Mouse (Mus musculus) kidney, adult 8-10 months (tissue): Measurements from ENCODE around the gene Zfp786.
A peak's percentile ranks its signal among the peaks of the same experiment; 100 is the strongest.

Experiments used
- DNase-seq, 2 experiments: peaks; one replicate each; pipeline ENCODE4 v3.0.0; 2022

The Zfp786 gene

GRCm38 (mm10) chr6:47819626-47820325 lies 10.9 kb downstream of the Zfp786 start:
- DNase-seq, result no peak

- DNase-seq, result no peak
These were observed 11.9 kb downstream of the Zfp786 start for GRCm38 (mm10) chr6:47818721-47819120.

DNA sequence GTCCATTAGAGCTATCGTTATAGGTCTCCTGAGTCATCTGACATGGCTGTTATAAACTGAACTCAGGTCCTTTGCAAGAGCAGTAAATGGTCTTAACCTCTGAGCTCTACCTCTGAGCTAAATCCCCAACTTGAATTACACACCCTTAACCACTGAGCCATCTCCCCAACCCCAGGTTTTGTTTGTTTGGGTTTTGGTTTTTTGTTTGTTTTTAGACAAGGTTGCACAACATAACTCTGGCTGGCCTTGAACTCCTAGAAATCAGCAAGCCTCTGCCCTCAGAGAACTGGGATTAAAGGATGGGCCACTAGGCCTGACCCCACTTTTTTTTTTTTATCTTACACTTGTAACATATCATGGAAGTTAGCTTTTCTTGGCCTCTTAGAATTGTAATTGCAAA lies 14.5 kb downstream of the Zfp786 start:
- no peak for DNase-seq

GRCm38 (mm10) chr6:47813257-47813878 lies 17.3 kb downstream of the Zfp786 start, which contains the start of gene Pdia4:
Gene Pdia4, minus strand, starts transcription at chr6:47813430.
- peak; percentile 99 for DNase-seq

DNA sequence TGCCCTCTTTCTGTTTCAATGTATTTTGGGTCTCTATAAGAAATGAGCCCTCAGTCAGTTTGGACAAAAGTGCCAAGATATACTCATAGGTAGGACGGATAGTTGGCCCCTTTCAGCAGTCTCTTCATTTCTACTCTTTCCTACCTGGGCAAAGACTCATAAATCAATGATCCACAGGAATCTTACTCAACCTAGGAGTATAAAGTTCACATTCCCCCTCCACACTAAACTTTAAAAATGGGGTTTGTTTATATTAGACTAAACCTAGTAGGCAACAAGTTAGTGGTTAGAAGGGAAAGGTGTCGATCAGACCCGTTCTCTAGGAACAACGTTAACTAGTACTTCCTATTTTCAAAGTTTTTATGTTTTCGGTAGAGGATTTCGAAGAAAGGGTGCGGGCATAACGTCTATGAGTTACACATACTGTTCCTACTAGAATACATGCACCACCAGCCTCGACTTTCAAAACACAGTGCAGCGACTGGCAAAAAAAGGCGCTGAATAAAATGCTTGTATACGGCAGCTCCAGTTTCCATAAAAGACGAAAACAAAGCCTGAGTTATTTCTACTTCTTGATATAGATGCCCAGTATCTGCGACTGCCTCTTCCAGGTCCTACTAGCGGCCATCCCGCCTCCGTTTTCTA lies 18.3 kb downstream of the Zfp786 start:
- DNase-seq, result peak in 1 of 2 experiments; percentile 31

- DNase-seq, result no peak
These were observed 19.3 kb downstream of the Zfp786 start for GRCm38 (mm10) chr6:47811324-47811723.

- DNase-seq, result no peak
These were observed 20.5 kb downstream of the Zfp786 start for GRCm38 (mm10) chr6:47810181-47810580.

GRCm38 (mm10) chr6:47809053-47809452 lies 21.6 kb downstream of the Zfp786 start:
- no peak for DNase-seq

- DNase-seq, result no peak
These were observed 22.1 kb downstream of the Zfp786 start for GRCm38 (mm10) chr6:47808545-47808944.

- DNase-seq, result no peak
These were observed 23.2 kb downstream of the Zfp786 start for GRCm38 (mm10) chr6:47807419-47807818.

- no peak for DNase-seq
These were observed 25.1 kb downstream of the Zfp786 start for GRCm38 (mm10) chr6:47805520-47805919.

GRCm38 (mm10) chr6:47799079-47799478 lies 31.6 kb downstream of the Zfp786 start:
- peak in 1 of 2 experiments; percentile 49 for DNase-seq

DNA sequence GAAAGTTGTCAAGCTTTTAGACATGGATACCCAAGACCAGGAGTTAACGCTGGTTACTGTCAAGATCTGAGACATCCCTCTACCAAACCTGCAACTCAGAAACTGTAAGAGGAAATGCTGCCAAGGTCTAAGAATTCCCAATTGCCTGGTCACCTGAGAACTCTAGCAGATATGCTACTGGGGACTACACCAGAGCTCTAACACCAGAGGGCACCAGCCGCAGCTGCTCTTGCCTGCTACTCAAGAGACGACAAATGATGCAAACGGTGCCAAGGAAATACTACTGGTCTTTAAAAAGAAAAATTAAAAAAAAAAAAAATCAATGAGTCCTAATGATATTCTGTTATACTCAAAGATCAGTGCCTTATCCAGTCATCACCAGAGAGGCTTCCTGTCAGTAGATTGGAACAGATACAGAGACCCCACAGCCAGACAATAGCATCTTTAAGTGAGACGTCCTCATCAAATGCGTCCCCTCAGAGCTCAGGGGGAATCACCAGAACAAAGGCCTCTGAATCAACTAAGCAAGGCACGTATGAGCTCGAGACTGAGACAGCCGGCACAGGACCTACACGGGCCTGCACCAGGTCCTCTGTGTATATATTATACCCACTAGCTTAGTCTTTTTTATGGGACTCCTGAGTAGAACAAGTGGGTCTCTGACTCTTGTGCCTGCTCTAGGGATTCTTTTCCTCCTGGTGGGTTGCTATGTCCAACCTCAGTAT lies 36.4 kb downstream of the Zfp786 start:
- DNase-seq, result peak; percentile 40 to 55

DNA sequence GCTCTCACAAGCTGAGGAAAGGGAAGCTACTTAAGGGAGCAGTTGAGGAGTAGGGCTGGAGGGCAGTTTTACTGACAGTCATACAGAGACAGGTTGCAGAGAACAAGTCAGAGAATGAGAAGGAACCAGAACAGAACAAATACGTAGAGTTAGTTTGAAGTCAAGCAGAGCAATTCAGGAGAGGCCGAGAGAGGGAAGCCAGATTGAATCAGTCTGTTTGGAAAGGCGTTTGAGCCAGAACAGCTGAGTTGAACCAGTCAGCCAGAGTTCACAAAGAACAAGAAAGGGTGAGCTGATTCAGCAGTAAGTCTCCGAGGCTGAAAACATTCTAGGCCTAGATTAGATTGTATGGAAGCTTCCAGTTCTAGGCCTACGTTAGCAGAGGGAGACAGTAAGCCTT lies 37.4 kb downstream of the Zfp786 start:
- DNase-seq, result no peak

GRCm38 (mm10) chr6:47792533-47792932 lies 38.1 kb downstream of the Zfp786 start:
- DNase-seq, result no peak

GRCm38 (mm10) chr6:47790745-47791144 lies 39.9 kb downstream of the Zfp786 start:
- peak in 1 of 2 experiments; percentile 44 for DNase-seq

- DNase-seq, result no peak
These were observed 41.8 kb downstream of the Zfp786 start for GRCm38 (mm10) chr6:47788821-47789220.

- DNase-seq, result peak; percentile 84 to 88
These were observed 42.5 kb downstream of the Zfp786 start for GRCm38 (mm10) chr6:47787941-47788736.

- no peak for DNase-seq
These were observed 45.8 kb downstream of the Zfp786 start for GRCm38 (mm10) chr6:47784707-47785412.

DNA sequence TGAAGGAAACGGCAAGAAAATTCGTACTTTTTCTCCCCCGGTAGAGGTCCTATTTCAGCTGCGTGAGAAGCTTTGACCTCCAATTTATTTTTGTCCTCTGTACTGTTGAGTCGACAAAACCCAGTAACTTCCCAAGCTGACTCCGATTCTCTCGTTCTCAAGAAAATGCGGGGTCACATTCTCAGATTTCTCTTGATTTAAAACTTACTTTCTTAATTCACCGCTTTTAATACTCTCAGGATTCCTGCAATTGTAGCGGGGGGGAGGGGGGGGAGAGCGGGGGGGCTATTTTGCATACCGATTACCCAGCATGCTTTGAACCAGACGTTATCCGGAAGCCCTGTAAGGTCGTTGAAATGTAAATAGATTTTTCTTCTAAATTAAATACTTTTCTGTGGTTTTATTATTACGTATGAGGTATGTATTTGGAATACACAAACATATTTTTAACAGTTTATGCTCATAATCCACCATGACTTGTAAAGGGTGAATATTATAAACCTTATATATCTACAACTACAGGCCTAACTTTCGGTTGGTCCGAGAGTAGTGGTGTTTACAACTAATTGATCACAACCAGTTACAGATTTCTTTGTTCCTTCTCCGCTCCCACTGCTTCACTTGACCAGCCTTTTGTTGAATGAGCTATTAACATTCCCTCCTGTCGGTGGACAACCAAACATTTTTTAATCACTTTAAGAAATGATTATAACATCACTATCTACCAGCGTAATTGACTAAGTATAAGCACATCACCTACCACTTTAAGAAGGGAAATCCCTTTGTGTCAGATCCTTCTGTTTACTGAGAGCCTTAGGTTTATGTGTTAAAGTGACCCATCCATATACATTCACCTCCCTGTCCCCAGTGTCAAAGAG lies 49.3 kb downstream of the Zfp786 start:
- DNase-seq, result peak; percentile 39 to 75

DNA sequence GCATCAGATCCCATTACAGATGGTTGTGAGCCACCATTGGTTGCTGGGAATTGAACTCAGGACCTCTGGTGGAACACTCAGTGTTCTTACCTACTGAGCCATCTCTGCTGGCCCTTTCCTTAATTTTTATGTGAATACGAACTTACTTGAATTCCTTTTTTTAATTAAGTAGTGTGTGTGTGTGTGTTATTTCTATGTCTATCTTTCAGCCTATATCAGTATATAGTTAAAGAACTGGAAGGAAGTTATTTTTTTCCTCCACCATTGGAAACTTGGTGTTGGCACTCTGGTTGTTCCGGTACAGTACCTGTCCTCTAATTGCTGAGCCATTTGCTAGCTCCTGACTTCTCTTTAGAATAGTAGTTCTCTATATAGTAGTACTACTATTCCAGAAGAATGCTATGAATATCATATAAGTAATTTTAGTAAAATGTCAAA lies 50.1 kb downstream of the Zfp786 start:
- peak in 1 of 2 experiments; percentile 37 for DNase-seq
